Mouse (Mus musculus) left cerebral cortex, adult 9 months (tissue): ENCODE data around the gene Rxfp3.
"Not testable (repeated sequence)": the region's sequence is repeated elsewhere in the genome, so short reads cannot be mapped to it uniquely, and the experiment has no call there.

ENCODE experiments used
- DNase-seq, 2 experiments: peaks; one replicate each; pipeline ENCODE4 v3.0.0; 2022; ENCODE audit warnings: low spot score in 2 of 2

The Rxfp3 gene

GRCm38 (mm10) chr15:11035947-11036474 is 1.8 kb downstream of the Rxfp3 start:
- DNase-seq = no peak

GRCm38 (mm10) chr15:11030188-11030587 is 7.6 kb downstream of the Rxfp3 start:
- DNase-seq = no peak

- no peak for DNase-seq
These were observed 10.8 kb downstream of the Rxfp3 start for GRCm38 (mm10) chr15:11026801-11027561.

GRCm38 (mm10) chr15:11014931-11015330 is 22.9 kb downstream of the Rxfp3 start:
- DNase-seq = no peak

GRCm38 (mm10) chr15:11010976-11011548 is 26.7 kb downstream of the Rxfp3 start:
- no peak for DNase-seq

GRCm38 (mm10) chr15:11008756-11009155 is 29.0 kb downstream of the Rxfp3 start:
- DNase-seq = no peak

- DNase-seq = no peak
These were observed 33.1 kb downstream of the Rxfp3 start for GRCm38 (mm10) chr15:11004646-11005045.

- DNase-seq = no peak
These were observed 34.0 kb downstream of the Rxfp3 start for GRCm38 (mm10) chr15:11003791-11004190.

- DNase-seq = no peak
These were observed 37.4 kb downstream of the Rxfp3 start, which contains the start of gene Slc45a2 for GRCm38 (mm10) chr15:11000421-11000820. TSS of gene Slc45a2 (plus strand) at chr15:11000721.

GRCm38 (mm10) chr15:10999832-11000231 is 38.0 kb downstream of the Rxfp3 start:
- DNase-seq = no peak

GRCm38 (mm10) chr15:10991566-10991965 is 46.2 kb downstream of the Rxfp3 start:
- DNase-seq = no peak

- DNase-seq = no peak
These were observed 47.4 kb downstream of the Rxfp3 start for GRCm38 (mm10) chr15:10990411-10990810.

GRCm38 (mm10) chr15:10986477-10986876 is 51.3 kb downstream of the Rxfp3 start:
- DNase-seq = not testable (repeated sequence)

- no peak for DNase-seq
These were observed 52.0 kb downstream of the Rxfp3 start for GRCm38 (mm10) chr15:10985756-10986155.
